Mouse (Mus musculus) lung, adult 2 months (tissue): ENCODE measurements at regions not wholly inside any gene's neighbourhood (a gene's known extent, or its start where the extent isn't known, plus 50 kb on each side); places are given as distances from the start of the nearest gene placed in this dataset.

Experiments used
- CTCF ChIP-seq: fragments of 200-500 bp; IDR thresholded peaks from 2 replicates; pipeline ENCODE4 v1.5.1; 2011; ENCODE audit warnings: mild to moderate bottlenecking, low read length, control low read depth; ENCODE audit not compliant: insufficient read depth
- POLR2A ChIP-seq: fragments of 200-500 bp; IDR thresholded peaks from 2 replicates; pipeline ENCODE4 v1.6.1; 2011; ENCODE audit warnings: low read depth, mild to moderate bottlenecking, control low read depth, low read length, borderline replicate concordance; ENCODE audit errors: extremely low read depth

GRCm38 (mm10) chr8:91948173-91948940, 146.5 kb upstream of the Irx3 start:
- TF ChIP-seq CTCF (no peak), POLR2A (no peak)
